Mouse (Mus musculus) testis, postnatal 10 days (tissue): Measurements from ENCODE around the gene Cab39l.
"Not testable (repeated sequence)": the region's sequence is repeated elsewhere in the genome, so short reads cannot be mapped to it uniquely, and the experiment has no call there.

Experiments used
- DNase-seq: peaks from one replicate; pipeline ENCODE4 v3.0.0; 2021; ENCODE audit warnings: low spot score

The Cab39l gene

DNA sequence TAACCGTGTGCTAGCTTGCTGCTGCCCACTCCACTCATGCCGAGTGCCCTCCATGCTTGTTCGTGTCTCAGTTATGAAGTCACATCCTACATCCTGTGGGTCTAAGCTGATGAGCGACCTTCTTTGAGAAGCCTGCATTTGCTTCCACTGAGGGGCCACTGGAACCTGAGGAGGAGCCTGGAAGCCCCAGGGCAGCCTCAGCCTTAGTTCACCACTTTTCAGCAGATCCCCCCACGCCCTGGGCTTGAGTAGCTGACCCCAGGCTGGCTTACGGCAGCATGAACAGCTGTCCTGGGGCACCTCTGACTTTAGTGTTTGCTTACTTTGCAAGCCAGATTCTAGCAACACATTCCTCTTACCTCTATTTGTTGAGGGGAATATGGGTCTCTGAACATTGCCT lies 126.0 kb downstream of the Cab39l start:
- DNase-seq, result peak; percentile 34

DNA sequence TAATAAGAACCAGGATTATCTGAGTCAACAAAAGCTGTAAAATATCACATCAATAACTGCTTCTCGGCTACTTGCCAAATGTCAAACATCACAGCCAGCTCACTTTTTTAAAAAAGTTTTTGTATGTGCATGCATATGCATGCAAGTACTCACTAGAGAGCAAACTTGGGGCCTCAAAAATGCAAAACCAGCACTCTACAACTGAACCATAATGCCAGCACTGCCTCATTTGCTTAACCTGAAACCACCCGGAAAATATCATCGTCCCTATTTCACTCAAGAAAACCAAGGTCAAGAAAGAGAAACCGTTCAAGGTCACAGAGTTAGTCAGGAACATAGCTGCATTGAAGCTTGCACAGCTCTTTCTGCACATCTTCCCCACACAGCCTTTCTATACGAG lies 135.6 kb downstream of the Cab39l start:
- peak; percentile 15 for DNase-seq

DNA sequence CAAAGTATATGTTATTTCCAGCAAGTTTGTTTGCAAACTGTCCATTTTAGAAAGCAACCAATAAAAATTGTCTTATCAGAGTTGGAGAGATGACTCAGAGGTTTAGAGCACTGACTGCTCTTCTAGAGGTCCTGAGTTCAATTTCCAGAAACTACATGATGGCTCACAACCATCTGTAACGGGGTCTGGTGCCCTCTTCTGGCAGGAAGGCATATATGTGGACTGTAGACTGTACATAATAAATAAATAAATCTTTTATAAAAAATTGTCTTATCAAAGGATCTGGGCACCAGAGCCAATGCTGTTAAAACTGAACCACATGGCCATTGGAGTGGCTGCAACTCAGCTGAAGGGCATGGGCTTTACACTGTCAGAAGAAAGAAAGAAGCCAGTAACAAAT lies 149.8 kb downstream of the Cab39l start:
- DNase-seq, result no peak

DNA sequence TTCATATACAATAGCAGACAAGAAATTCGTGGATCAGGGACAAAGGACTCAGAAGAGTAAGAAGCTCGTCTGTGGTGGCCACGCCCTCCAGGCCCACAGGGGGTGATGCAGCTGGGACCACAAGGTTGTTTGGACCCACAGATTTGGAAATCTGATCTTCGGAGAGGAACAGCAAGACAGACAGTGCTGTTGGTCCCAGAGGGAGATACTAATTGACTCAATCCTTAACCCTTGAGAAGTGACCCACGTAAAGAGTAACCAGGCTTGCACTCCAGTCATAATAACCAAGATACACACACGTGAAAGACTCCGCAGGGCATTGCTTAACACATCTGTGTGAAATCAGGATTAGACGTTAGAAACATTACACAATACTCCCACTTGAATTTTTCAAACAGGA lies 151.1 kb downstream of the Cab39l start:
- DNase-seq, result no peak

DNA sequence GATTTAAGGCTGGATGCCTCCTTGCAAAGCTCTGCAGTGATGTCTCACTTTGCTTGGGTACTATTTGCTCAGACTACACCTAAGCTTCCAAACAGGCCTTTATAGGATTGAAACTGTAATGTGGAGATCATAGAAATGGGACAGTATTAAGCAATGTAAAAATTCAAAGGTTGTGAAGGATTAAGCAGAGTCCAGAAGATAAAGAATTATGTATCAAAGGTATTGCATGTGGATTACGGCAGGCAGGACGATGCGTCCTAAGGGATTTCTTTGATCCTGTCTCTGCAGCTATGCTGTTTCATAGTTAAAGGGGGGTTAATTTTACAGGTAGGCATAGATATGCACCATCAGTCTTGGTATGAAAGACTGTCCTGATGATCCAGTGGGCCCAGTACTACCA lies 151.8 kb downstream of the Cab39l start:
- DNase-seq, result no peak

DNA sequence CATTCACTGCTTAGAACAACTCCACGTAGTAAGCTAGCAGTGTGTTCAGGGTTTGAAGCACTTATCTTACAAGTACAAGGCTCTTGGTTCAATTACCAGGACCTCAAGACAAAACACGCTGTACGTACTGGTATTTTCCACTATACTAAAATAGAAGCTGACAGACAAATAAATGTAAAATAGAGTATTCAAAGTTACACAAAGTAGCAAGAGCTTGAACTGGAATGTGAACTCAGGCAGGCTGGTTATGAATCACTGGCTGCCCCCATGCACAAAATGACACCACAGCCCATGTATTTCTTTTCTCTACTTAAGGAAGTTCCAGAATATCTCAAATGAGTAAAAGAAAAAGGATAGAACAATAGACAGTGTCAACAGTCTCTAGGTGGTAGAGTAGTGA lies 154.2 kb downstream of the Cab39l start:
- DNase-seq, result no peak

DNA sequence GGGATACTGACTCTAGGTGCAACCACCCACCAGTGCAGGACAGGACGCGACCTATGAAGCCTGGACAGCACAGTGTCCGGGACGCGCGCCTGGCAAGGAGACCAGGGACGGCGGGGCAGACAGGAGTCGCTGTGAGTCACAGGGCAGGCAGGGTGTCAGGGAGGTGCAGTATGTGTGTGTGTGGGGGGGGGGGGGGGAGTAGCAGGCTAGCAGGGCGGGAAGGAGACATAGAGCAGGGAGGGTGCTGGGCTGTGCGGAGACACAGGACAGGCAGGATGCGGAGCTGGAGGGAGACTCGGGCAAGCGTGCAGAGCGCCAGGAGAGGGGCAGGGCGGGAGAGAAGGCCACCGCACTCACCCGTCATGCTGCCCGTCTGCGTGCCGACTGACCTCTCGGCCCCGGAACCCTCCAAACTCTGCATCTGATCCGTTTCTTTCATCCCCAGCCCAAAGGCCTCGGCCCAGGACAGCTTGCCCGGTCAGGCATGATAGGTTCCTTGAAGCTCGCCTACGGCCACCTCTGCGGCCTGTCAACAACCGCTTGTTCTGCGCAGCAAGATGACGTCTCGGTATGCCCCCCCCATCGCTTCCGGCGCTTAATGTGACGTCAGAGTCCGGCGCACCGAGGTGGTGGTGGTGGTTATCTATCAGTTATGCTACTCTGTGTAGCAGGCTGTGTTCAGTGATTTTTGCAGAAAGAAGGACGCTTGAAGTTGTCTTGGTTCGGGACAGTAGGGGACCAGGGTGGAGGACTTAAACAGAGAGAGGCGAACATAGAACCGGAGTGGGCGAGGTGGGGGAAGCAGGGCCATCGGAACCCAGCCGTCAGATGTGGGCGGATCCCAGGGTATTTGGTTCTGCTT lies 156.9 kb downstream of the Cab39l start, which contains the start of gene Cdadc1:
TSS of gene Cdadc1 (minus strand) at position 562 of the 862 bp plus-strand sequence.
- peak; percentile 98 for DNase-seq

DNA sequence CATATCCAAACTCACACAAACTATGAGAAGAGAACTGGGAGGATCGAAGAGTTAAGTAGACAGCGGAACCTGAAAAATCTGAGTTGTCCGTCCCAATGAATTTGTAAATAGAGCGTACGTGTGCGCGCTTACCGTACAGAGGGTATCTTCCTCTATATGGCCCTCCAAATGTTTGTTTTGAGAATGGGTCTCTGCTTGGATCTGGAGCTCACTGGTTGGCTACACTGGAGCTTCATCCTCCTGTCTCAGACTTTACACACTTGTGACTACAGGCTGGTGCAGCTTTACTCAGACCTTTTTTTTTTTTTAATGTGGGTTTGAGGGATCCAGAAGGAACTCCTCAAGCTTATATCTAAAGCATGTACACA lies 157.5 kb downstream of the Cab39l start:
- DNase-seq, result no peak

DNA sequence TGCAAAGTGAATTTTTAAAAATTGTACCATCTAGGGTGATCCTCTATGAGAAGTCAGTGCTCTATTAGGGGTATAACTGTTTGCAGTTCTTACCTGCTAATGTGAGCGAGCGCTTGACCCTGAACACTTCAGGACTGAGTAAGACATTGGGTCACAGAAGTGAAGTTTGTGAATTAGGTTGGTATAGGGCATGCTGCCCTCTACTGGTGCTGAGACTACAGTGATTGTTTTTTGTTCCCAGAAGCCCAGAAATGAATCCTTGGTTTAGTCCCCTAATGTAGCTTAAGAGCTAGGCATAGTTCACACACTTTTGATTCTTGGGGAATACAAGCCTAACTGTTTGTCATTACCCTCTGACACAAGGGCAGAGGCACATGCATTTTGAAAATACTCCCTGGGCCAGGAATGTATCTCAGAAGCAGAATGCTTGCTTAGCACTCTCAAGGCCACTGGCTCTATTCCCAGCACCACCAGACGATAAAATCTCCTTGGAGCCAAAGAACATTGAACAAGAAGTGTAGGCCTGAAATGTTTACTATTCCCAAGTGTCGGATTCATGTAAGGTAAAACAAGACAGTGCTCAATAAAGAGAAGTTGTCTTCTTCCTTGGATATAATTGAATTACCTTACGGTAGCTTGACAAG lies 163.4 kb downstream of the Cab39l start:
- no peak for DNase-seq

DNA sequence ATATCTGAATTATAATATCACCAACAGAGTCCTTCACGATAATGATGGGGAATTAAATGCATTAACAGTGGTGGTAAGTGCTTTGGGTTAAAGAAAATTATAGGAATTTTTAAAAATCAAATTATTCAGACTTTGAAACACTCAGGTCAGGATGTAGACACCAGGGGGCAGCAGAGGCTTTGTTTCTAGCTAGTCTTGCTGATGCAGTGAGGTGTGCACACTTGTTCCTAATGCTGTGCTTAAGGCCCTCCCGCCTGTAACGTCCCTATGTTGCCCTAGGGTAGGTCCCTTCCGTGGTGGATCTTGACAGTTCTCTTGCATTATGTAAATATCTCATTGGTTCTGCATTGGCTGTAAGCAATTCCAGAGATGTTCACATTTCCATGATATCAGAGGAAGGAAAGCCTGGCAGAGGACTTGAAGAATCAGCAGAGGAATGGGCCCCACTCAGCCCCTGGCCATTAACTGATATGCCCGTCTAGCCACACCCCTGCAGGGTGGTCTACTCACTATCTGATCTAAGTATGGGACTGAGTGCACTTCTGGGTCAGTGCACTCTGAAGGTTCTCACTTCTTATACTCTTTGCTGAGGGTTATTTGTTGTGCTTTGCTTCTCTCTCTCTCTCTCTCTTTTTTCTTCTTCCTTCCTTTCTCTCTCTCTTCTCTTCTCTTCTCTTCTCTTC lies 165.0 kb downstream of the Cab39l start:
- DNase-seq, result peak; percentile 92

DNA sequence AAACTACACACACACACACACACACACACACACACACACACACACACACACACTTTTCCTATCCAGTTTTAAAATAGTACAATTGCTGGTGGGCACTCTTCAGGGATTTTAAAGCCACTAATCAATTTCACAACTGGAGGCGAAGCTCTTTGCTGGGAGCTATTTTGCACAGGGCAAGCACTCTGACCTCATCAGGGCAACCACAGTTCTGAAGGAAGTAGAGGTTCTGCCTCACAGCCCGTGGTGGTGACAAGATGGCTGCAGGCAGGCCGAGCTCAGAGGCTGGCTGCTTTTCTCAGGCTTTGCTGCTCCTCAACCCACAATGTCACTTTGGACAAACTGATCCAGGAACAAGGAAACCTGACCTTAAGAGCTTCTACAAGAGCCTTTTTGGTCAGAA lies 166.2 kb downstream of the Cab39l start:
- no peak for DNase-seq

DNA sequence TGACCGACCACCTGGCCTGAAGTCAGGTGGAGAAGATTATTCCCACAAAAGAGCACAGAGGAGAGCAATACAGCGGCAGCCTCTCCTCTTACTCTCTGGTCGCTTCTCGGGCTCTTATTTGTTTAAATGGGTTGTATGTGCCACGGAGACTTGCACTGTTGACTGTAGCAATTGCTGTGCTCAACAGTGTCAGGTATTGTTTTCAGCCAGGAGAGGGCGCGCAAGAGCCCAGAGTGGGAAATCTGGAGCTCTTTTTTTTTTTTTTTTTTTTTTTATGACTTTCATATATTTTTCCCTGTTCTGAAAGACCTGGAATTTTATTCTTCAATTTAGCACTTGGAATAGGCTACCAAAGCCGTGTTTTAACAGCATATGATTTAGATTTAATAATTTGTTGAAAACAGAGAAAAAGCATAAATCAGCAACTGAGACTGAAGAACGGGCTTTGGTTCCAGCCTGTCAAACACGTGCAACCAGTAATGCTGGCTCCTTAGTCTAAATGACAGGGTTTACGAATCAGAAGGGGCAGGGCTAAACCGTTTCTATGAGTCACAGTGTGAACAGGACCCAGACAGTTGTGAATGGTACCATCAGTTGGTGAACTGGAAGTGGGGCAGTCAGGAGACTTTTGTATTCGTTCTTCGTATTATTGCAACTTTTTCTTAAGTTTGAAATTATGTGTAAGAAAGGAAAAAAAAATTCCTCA lies 172.3 kb downstream of the Cab39l start:
- DNase-seq, result peak; percentile 89

DNA sequence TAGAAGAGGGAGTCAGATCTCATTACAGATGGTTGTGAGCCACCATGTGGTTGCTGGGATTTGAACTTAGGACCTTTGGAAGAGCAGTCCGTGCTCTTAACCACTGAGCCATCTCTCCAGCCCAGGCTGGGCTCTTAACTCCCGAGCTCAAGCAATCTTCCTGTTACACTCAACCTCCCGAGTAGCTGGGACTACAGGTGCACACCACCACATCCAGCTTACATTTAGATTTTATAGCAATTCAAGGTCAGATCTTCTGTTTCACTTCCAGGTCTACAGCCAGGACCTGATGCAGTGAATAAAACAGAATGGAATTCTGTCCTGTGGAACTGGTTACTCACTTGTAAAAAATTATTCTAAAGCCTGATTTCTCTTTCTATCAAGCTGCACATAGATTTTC lies 173.4 kb downstream of the Cab39l start:
- not testable (repeated sequence) for DNase-seq

DNA sequence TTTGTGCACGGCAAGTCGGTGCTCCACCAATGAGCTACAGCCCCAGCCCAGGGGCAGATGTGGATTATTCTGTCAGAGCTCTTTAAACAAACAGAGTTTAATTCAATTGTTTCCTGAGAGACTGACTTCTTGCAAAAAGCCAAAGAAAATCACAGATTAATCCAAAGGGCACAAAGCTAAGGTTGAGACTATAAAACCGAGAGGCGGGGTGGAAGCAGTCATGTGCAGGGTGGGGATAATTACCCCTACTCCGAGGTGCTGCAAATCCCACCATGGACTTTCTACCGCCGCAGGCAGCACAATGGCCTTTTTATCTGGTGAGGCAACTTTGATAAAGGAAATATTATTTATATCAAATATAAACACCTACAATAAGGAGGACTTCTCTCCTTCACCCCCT lies 176.0 kb downstream of the Cab39l start:
- no peak for DNase-seq

DNA sequence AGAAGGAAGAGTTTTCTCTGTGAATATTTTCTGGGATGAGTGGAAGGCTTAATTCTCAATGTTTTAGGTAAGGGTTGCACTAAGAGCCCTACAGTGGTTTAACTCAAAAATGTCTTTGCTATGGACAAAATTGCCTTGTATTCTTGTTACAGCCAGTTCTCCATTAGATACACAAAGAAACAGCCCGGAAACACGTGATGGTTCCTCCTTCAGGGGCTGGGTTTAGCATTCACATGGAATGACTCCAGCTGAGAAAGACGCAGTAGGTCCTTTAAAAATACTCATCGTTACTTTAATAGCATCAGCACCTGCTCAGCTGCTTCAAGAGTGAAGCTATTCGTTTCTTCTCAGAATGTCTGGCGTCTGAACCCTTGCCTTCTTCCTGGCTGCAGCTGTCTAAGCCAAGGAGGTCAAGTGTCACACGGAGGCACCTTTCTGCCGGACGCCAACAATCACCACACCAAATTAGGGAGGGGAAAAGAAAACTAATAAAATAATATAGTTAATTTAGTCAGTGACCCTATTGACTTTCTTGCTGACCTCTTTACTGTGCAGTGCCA lies 183.6 kb downstream of the Cab39l start:
- peak; percentile 12 for DNase-seq

DNA sequence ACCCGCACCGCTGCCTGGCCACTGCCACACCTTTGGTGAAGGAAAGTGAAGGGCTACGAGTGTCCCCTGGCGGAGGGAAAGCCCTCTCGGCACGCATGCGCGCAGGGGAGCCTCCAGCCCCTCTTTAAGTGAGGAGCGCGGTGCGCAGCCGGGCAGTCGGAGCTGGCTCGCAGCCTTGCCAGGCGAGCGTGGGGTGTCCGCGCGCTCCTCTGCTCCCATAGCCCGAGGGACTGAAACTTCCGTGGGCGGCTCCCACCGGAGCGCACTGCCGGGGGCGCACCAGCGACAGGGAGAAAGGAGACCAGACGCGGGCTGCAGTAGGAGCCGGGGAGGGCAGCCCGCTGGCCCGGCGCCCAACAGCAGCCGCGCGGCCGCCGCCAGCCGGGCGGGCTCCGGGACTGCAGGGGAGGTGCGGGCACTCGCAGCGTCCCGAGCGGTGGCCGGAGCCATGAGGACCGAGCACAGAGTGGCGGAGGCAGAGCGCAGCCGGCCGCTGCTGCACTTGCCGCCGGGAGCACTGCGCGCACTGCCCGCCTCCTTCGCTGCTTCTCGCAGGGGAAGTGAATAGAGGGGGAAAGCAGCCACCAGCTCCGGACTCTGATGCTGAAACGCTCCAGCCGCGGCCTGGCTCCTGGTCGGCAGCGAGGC lies 184.5 kb downstream of the Cab39l start, which contains the start of gene Shisa2:
TSS of gene Shisa2 (plus strand) at position 151 of the 648 bp plus-strand sequence.
- DNase-seq, result peak; percentile 87

DNA sequence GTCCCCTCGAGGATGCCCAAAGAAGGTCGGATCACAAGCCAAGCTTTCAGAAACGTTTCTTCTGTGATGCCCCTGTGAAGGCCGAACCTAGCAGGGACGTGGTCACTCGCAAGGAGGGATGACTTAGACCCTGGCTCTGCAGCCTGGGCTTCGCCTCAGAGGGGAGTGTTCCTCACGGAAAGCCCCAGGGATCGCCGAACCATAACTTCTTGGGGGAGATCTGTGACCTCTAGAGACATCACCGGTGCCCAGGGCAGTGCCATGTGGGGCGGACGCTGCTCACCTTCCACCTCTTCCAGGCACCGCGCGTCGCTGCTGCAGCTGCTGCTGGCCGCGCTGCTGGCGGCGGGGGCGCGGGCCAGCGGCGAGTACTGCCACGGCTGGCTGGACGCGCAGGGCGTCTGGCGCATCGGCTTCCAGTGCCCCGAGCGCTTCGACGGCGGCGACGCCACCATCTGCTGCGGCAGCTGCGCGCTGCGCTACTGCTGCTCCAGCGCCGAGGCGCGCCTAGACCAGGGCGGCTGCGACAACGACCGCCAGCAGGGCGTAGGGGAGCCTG lies 185.1 kb downstream of the Cab39l start:
- DNase-seq, result no peak

DNA sequence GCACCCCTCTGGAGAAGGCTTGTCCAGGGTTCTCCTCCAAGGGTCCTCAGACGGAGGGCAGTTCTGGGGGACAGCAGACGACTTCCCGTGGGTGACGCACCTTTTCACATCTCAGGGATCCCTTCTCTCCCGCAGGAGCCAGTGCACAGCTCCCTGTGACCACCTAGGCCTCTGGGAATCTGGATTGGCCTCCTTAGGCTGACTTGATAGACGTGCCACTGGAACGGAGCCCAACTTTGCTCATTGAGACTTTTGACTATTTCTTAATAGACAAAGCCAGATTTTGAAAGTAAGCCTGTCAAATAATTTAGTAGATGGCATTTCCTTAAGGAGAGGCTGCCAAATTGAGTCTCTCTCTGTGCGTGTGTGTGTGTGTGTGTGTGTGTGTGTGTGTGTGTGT lies 185.9 kb downstream of the Cab39l start:
- no peak for DNase-seq

DNA sequence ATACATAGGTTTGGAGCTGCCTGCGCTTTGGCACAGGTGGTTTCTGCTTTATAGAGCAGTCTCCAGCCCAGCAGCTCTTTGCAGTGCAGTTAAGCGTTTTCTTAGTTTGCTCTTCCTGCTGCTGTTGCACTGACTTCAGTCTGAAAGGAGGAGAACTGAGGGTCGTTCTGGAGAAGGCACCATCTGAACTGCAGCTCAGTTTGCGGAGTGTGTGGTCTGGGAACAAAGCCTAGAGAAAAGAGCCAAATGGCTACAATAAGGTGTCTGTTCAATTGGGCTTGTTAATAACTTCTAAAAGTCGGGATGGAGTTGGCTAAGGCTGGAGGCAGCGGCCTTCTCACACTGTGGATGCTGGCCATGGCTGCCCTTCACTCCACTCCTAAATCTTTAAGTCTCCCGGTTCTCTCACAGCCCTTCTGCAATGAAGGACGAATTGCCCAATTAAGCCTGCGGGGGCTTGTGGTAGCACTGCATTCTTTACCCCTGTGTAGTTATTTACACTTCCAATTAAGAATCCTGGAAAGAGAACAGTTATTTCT lies 186.4 kb downstream of the Cab39l start:
- DNase-seq, result no peak

DNA sequence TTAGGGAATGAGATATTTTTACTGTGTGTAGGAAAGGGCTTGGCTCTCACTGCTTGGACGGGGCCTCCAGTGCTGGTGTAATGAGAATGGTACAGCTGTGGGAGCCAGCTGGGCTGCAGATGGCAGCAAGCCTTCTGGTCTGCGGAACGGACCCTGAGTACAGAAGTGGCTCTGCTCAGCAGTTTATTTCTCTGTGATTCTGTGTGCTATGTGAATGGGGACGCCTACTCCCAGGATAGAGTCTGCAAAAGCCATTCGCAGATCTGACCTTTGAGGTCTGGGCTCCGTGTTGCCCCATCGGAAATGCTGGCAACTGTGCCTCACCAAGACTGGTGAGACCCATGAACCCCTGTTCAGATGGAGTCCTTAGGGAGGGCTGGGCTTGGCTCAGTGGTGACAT lies 187.1 kb downstream of the Cab39l start:
- DNase-seq, result no peak

DNA sequence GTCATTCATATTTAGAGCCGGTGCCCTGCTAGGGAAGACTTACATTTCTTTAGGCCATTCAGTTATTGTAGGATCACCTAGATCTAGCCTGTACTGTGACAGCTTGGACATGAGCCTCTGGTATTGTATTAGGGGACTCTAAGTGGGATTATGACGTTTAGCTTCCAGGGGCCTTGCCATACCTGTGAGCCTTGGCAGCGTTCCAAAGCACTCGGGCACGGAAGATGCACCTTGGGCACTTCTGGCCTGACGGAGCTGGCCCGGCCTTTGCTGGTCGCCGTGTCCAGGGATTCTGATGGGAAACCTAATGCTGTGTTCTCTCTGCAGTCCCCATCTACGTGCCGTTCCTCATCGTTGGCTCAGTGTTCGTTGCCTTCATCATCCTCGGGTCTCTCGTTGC lies 188.5 kb downstream of the Cab39l start:
- no peak for DNase-seq
